Mouse (Mus musculus) stomach, postnatal 0 days (tissue): ENCODE results near the gene Coq7.

Source experiments
- CTCF ChIP-seq: IDR thresholded peaks from 2 replicates; pipeline ENCODE4 v1.5.1; 2016; ENCODE audit warnings: antibody characterized with exemption, low read depth, mild to moderate bottlenecking, moderate library complexity
- EP300 ChIP-seq: optimal IDR thresholded peaks from 2 replicates; pipeline ENCODE3; 2016; ENCODE audit warnings: antibody characterized with exemption

DNA sequence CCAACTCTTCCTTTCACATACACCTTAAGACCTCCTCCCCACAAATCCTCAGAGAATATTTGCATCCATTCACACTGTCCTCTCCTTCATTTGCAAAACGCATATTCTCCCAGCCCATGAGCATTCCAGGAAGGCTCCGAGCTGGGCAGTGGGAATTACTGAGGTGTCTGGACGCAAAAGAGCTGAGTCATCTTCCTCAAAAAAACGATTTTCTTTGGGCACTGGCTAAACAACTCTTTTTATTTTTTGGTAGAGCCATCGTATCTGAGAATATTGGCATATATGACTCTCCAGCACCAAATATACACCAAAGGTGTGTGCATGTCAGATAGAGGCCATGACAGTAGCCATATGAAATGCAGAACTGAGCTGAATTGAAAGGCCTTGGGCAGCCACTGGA, 46.2 kb downstream of the Coq7 start:
- no peak for TF ChIP-seq CTCF
- TF ChIP-seq EP300: no peak
